Mouse (Mus musculus): ENCODE measurements around the gene Phyhipl.

DNA sequence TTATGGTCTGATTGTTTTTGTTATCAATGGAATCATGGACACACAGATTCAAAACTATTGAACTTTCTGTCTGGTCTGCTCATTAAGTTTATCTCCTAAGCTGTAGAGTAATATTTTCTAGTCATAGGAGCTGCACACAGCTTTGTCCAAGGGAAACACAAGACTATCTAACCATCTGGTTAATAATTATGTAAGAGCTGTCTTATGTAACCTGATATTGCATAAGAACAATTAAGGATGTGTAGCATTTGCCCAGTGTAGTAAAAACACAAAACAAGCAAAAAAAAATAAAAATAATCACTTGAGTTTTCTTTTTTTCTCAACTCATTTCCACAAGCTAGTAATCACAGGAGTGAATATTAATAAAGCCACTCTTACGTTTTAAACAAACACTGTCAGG is 20.5 kb downstream of the Phyhipl start:
- TF ChIP-seq POLR2A (IDR thresholded peaks at IDR 0.05; ENCODE audit: insufficient read length, low read depth) (no peak), E2F4 (IDR thresholded peaks at IDR 0.05; ENCODE audit: insufficient read depth) (no peak), MYOD1 (IDR thresholded peaks at IDR 0.05; ENCODE audit: control insufficient read depth in 1 of 3, insufficient read length in 2 of 3, low read depth in 2 of 3) (no peak), CEBPB (IDR thresholded peaks at IDR 0.05; ENCODE audit: insufficient read depth, poor library complexity, severe bottlenecking) (no peak), SRF (IDR thresholded peaks at IDR 0.05; ENCODE audit: control insufficient read depth, insufficient read length, low read depth) (no peak), MYOG (IDR thresholded peaks at IDR 0.05; ENCODE audit: control insufficient read depth in 1 of 3, insufficient read depth in 1 of 3, insufficient read length in 2 of 3, low read depth in 2 of 3) (no peak), MAX (IDR thresholded peaks at IDR 0.05; ENCODE audit: low read depth) (no peak), POLR2AphosphoS2 (IDR thresholded peaks at IDR 0.05; ENCODE audit: insufficient read length, low read depth) (no peak), TCF12 (IDR thresholded peaks at IDR 0.05; ENCODE audit: insufficient read depth, poor library complexity, severe bottlenecking) (no peak), TCF3 (IDR thresholded peaks at IDR 0.05; ENCODE audit: insufficient read length, low read depth) (no peak), USF1 (IDR thresholded peaks at IDR 0.05; ENCODE audit: low read depth) (no peak)

Data from myocyte (in vitro differentiated cells).